Mouse (Mus musculus): Measurements from ENCODE around the gene Ccdc181.

GRCm38 (mm10) chr1:164275455-164275954 lies at the start of gene Ccdc181:
- TF ChIP-seq CTCF (IDR thresholded peaks at IDR 0.05; ENCODE audit: low read depth) = 0 out of 2 replicates have a peak, but pooled peaks have one; percentile 1
- no peak for TF ChIP-seq EP300 (IDR thresholded peaks at IDR 0.05; ENCODE audit: low read depth)

All from liver, postnatal 0 days (tissue).